Mouse (Mus musculus) spleen, adult 2 months (tissue): Measurements from ENCODE around the gene Enpp6.

ENCODE experiments used
- CTCF ChIP-seq: fragments of 200-500 bp; IDR thresholded peaks from 2 replicates; pipeline ENCODE4 v1.5.1; 2011; ENCODE audit warnings: mild to moderate bottlenecking, inconsistent platforms; ENCODE audit not compliant: insufficient read depth, insufficient read length, insufficient replicate concordance; ENCODE audit errors: extremely low read depth
- POLR2A ChIP-seq: fragments of 200-500 bp; IDR thresholded peaks from 2 replicates; pipeline ENCODE4 v1.6.1; 2011; ENCODE audit warnings: low read depth, low read length, inconsistent platforms

GRCm38 (mm10) chr8:46965812-46966211 lies 20.9 kb upstream of the Enpp6 start:
- TF ChIP-seq POLR2A, result no peak
- no peak for TF ChIP-seq CTCF
